Mouse (Mus musculus) intestine, postnatal 0 days (tissue): ENCODE results near the gene Gmfb. TPM values are rescaled to one million over a fixed set of nuclear protein-coding genes. Genes with fewer than 3 reads are reported as not detected.

ENCODE experiments used
- ATAC-seq: fragments of 200-750 bp; cut with Nextera tagmentation; 2 replicates; pipeline ENCODE4 v1.8.0; 2017; ENCODE audit warnings: mild to moderate bottlenecking, moderate TSS enrichment, moderate library complexity
- H3K27ac ChIP-seq: fragments of 300-500 bp; sonication (generic); 2 replicates; pipeline ENCODE4 v1.5.1; 2014; ENCODE audit warnings: mild to moderate bottlenecking, low read depth, low read length, moderate library complexity
- H3K27me3 ChIP-seq: fragments of 300-500 bp; sonication (generic); replicated peaks from 2 replicates; pipeline ENCODE4 v1.6.1; 2014; ENCODE audit warnings: low read length, mixed read lengths; ENCODE audit not compliant: control insufficient read depth, insufficient read depth
- H3K36me3 ChIP-seq: fragments of 300-500 bp; sonication (generic); 2 replicates; pipeline ENCODE4 v1.6.1; 2014; ENCODE audit warnings: mild to moderate bottlenecking, moderate library complexity; ENCODE audit not compliant: control insufficient read depth, insufficient read depth
- H3K4me1 ChIP-seq: fragments of 300-500 bp; sonication (generic); replicated peaks from 2 replicates; pipeline ENCODE4 v1.6.1; 2014; ENCODE audit warnings: antibody characterized with exemption, low read length, mixed read lengths; ENCODE audit not compliant: control insufficient read depth, insufficient read depth
- H3K4me2 ChIP-seq: fragments of 300-500 bp; sonication (generic); replicated peaks from 2 replicates; pipeline ENCODE4 v1.6.1; 2014; ENCODE audit warnings: low read depth, mild to moderate bottlenecking, moderate library complexity
- H3K4me3 ChIP-seq: fragments of 300-500 bp; sonication (generic); 2 replicates; pipeline ENCODE4 v1.5.1; 2014; ENCODE audit warnings: low read depth, low read length
- H3K9ac ChIP-seq: fragments of 300-500 bp; sonication (generic); 2 replicates; pipeline ENCODE4 v1.6.1; 2014; ENCODE audit warnings: mild to moderate bottlenecking, low read depth, low read length
- H3K9me3 ChIP-seq: fragments of 300-500 bp; sonication (generic); 2 replicates; pipeline ENCODE4 v1.6.1; 2016; ENCODE audit warnings: mixed run types; ENCODE audit not compliant: control insufficient read depth
- CTCF ChIP-seq: sonication (generic); IDR thresholded peaks from 2 replicates; pipeline ENCODE4 v1.5.1; 2016; ENCODE audit warnings: low read depth, mild to moderate bottlenecking, control low read depth, antibody characterized with exemption, moderate library complexity
- WGBS: fragments of 180-500 bp; shearing (Covaris S2); extraction: QIAGEN DNeasy Blood & Tissue Kit; methylation state at CpG from one replicate; pipeline ENCODE4 v1.1.7; 2014; 5-methylcytosine and 5-hydroxymethylcytosine counted together
- polyA plus RNA-seq: library from polyadenylated mRNA; unstranded; fragments of >200 nt; fragmentation: Nextera tagmentation; extraction: Ambion mirVana; gene quantifications from 2 replicates; pipeline ENCODE4 v1.2.1, GENCODE M21; 2015

Gene Gmfb
- polyA plus RNA-seq, 1 experiment from 2014 or later: 53.9 TPM

DNA sequence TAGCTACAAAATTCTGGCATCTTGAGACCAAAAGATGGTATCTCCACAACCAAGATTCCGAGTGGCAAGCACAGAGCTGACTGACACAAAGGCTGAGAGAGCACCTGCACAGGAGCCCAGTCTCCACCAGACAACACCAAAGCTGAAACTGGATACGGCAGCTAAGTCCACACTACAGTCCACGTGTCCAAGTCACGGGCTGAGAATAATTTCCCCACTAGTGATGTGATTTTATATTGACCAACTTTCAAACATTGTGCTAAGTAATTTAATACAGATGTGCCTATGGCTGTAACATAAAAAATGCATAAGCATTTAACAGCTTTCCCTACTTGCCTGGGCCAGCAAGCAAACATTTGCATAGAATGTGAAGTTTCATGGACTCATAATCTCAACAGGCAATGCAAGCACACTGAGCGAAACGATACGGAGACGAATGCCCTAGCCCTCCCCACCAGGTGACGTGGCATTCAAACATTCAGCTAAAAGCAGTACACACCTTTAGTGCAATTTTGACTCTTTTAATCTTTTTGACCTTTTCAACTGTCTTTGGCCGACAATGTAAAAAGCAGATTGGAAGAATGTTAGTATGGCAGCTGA is 38.6 kb downstream of the Gmfb start:
- 83% methylated on average over 10 of the region's 10 CpGs for WGBS
- Histone ChIP-seq H3K9ac (no peak overlapping the region), H3K27me3 (no peaks in the 10 kb centered on the region), H3K9me3 (0 out of 2 replicates have a peak, but pooled peaks cover 5% of the 10 kb centered on the region), H3K36me3 (peaks cover 18% of the 10 kb centered on the region), H3K27ac (no peak overlapping the region), H3K4me3 (no peak overlapping the region), H3K4me1 (peaks cover 9% of the 10 kb centered on the region), H3K4me2 (no peak overlapping the region)
- no peak for ATAC-seq
- TF ChIP-seq CTCF: no peak

DNA sequence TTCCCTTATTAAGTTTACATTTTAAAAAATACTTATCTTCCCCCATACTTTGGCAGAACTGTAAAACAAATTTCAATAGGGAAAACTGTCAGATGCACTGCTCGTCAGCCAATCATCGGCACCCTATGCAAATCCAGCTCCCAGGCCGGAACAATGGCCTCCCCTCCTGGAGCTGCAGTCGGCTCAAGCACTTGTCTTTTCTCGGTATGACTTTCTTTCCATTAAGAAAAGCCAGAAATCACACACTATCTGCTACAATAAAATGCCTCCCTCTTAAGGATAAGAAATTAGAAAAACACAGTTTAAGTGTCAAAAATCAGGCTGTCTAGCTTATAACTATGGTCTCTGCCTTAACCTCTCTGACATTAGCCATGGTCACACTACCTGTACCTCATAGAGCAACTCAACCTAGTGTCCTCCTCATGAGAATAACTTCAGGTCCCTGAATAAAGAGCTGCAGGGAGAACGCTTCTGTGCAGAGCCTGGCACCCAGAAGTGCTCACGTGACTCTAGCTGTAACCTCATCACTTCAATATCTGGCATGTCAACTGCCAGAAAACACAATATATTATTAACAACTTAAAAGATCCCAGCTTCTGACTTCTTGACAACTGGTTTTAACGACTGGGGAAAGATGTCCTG is 39.7 kb downstream of the Gmfb start:
- Histone ChIP-seq H3K9me3 (0 out of 2 replicates have a peak, but pooled peaks cover 5% of the 10 kb centered on the region), H3K27ac (no peak overlapping the region)
- no peak for ATAC-seq

DNA sequence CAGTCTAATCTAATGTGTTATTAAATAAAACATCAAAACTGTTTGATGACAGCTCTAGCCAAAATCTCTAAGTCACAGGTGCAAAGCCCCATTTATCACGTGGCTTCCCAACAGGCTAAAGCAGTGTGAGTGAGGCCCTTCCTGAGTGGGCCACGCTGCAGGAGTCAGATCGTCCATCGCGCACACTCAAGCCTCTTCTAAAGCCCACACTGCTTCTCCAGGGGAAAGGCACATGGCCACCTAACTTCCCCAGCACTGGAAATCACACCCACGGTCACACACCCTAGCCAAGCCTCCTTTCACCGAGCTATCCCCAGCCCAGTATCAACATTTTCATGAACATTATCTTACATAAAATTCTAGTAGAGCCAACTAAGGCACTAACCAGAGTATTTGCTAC is 41.0 kb downstream of the Gmfb start:
- Histone ChIP-seq H3K9ac (no peak overlapping the region), H3K27ac (no peak overlapping the region), H3K36me3 (peaks cover 38% of the 10 kb centered on the region), H3K9me3 (0 out of 2 replicates have a peak, but pooled peaks cover 5% of the 10 kb centered on the region), H3K4me2 (no peak overlapping the region), H3K4me1 (no peaks in the 10 kb centered on the region), H3K4me3 (no peak overlapping the region), H3K27me3 (no peaks in the 10 kb centered on the region)
- TF ChIP-seq CTCF: no peak
- 96% methylated on average over 7 of the region's 7 CpGs for WGBS
- ATAC-seq: no peak

More for the DNA sequence above, 39.7 kb downstream of the Gmfb start:
- H3K4me3 ChIP-seq: no peak overlapping the region
- no peak overlapping the region for H3K4me2 ChIP-seq
- H3K9ac ChIP-seq: no peak overlapping the region
- H3K27me3 ChIP-seq: no peaks in the 10 kb centered on the region
- peaks cover 7% of the 10 kb centered on the region for H3K4me1 ChIP-seq
- 84% methylated on average over 8 of the region's 8 CpGs for WGBS
- no peak for TF ChIP-seq CTCF
- peaks cover 26% of the 10 kb centered on the region for H3K36me3 ChIP-seq

DNA sequence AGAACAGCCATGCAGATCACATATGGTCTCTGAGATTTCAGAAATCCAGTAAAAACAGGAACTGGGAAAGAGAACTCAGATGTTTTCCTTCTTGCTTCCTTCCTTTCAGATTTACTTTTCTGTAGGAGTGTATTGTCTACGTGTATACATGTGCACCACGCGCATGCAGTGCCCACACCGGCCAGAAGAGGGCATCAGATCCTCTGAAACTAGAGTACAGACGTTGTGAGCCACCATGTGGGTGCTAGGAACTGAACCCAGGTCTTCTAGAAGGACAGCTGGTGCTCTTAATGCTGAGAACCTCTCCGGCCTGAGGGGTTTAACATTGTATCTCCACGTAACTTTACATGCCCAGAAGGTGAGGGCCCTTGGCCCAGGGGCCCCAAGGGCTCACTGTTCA is 42.8 kb downstream of the Gmfb start:
- no peak overlapping the region for H3K4me3 ChIP-seq
- no peak overlapping the region; the same call in 1 of the 2 replicates for H3K27ac ChIP-seq
- no peak overlapping the region for H3K9ac ChIP-seq
- WGBS: 91% methylated on average over 7 of the region's 7 CpGs
- H3K4me2 ChIP-seq: no peak overlapping the region
- H3K9me3 ChIP-seq: 0 out of 2 replicates have a peak, but pooled peaks cover 5% of the 10 kb centered on the region
- H3K36me3 ChIP-seq: peaks cover 55% of the 10 kb centered on the region
- no peaks in the 10 kb centered on the region for H3K4me1 ChIP-seq
- no peaks in the 10 kb centered on the region for H3K27me3 ChIP-seq
- peak; percentile 53 for TF ChIP-seq CTCF
- ATAC-seq: no peak

DNA sequence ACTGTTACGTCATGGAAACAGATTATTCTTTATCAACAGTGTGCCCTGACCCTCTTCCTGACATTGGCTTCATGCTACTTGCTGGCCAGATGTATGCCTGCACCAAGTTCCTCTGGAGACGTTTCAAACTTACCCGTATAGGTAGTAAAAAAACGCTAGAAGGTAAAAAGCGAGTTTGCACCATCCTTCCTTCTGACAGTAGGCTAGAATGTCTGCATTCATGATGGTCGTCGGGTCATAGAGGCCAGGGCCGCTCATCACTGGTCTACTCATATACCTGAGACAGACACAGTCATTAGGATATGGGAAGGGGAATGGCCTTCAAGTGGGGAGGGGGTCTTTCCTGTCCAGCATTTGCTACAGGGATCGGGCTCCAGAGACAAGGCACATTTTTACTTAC is 43.3 kb downstream of the Gmfb start:
- H3K27me3 ChIP-seq: no peaks in the 10 kb centered on the region
- no peaks in the 10 kb centered on the region for H3K4me1 ChIP-seq
- H3K4me2 ChIP-seq: no peak overlapping the region
- peaks cover 58% of the 10 kb centered on the region for H3K36me3 ChIP-seq
- 97% methylated on average over 9 of the region's 9 CpGs for WGBS
- ATAC-seq: no peak
- no peak overlapping the region for H3K9ac ChIP-seq
- no peak overlapping the region for H3K27ac ChIP-seq
- H3K9me3 ChIP-seq: 0 out of 2 replicates have a peak, but pooled peaks cover 5% of the 10 kb centered on the region
- no peak for TF ChIP-seq CTCF
- H3K4me3 ChIP-seq: no peak overlapping the region

DNA sequence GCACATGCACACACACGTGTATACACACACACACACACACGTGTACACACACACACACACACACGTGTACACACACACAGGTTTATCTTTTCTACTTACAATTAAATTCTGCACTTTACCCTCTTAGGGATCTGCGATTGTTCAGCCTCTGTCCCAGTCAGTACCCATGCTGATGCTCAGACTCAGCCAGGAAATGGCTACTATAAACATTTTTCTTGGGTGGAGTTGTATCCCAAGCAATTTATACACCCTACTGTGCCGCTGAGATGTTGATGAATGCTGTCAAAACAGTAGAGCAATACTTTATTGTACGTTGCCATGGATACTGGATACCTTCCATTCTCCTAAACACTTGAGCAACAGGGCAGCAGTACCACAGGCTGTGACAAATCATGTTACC is 52.0 kb downstream of the Gmfb start:
- H3K27me3 ChIP-seq: no peaks in the 10 kb centered on the region
- H3K36me3 ChIP-seq: peaks cover 62% of the 10 kb centered on the region
- H3K9me3 ChIP-seq: no peaks in the 10 kb centered on the region
- no peak overlapping the region for H3K9ac ChIP-seq
- WGBS: 71% methylated on average over 6 of the region's 6 CpGs
- no peaks in the 10 kb centered on the region for H3K4me1 ChIP-seq
- H3K4me3 ChIP-seq: no peak overlapping the region
- ATAC-seq: no peak
- TF ChIP-seq CTCF: no peak
- H3K27ac ChIP-seq: no peak overlapping the region
- H3K4me2 ChIP-seq: no peak overlapping the region
